Mouse (Mus musculus) hindlimb bud, embryonic 11.5 days (tissue): ENCODE data around the gene Coa3.

ENCODE experiments used
- DNase-seq: peaks from one replicate; pipeline ENCODE4 v3.0.0-alpha.2; 2012; ENCODE audit warnings: low read depth, low spot score; ENCODE audit errors: extremely low spot score

Coa3 gene

DNA sequence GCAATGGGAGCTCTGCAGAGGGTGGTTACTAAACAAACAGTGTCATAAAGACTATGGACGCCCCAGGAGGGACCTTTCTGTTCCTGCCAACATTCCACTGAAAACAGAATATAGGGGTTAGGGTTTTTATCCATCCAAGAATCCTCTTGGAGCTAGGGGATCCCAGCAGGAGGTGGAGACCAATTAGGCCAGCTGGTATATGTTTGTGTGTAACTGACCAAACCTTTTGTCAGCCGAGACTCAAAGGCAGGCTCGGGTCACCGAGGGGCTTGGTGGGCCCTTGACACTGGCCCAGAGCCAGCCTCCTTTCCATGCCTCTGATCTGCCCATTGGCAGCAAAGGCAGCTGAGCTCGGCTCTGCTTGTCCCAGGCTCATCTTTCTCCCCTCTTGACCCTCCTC, 4.0 kb upstream of the Coa3 start:
- no peak for DNase-seq

DNA sequence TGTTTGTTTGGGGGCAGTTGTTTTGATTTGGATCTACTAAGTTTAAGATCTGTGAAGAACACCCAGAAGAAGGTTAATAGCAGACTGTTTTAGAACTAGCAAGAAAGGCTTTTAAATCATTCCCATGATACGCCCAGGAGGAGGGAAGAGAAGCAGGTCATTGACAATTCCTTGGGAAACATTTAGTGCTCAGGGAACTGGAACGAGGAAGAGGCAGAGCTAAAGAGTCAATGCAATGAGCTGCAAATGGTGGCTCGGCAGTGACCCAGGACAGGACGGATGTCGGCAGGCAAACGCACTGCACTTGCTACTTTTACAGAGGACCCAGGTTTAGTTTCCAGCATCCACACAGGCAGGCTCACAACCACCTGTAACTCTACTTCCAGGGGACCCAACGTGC, 1.9 kb upstream of the Coa3 start:
- no peak for DNase-seq

DNA sequence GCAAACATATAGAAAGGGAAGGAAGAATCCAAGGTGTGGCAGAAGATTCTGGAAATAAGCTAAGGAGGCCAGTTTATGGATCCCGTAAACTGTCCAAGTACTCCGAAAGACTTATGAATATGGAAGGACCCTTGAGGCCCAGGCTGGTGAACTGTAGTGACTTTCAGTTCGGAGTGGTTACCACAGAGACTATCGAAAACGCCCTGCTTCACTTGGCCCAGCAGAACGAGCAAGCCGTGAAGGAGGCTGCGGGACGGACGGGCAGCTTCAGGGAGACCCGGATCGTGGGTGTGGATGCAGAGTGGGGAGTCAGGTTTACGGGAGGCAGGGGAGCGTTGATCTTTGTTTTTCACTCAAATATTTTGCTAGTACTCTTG, 267 bp upstream of the Coa3 start:
- DNase-seq = no peak

DNA sequence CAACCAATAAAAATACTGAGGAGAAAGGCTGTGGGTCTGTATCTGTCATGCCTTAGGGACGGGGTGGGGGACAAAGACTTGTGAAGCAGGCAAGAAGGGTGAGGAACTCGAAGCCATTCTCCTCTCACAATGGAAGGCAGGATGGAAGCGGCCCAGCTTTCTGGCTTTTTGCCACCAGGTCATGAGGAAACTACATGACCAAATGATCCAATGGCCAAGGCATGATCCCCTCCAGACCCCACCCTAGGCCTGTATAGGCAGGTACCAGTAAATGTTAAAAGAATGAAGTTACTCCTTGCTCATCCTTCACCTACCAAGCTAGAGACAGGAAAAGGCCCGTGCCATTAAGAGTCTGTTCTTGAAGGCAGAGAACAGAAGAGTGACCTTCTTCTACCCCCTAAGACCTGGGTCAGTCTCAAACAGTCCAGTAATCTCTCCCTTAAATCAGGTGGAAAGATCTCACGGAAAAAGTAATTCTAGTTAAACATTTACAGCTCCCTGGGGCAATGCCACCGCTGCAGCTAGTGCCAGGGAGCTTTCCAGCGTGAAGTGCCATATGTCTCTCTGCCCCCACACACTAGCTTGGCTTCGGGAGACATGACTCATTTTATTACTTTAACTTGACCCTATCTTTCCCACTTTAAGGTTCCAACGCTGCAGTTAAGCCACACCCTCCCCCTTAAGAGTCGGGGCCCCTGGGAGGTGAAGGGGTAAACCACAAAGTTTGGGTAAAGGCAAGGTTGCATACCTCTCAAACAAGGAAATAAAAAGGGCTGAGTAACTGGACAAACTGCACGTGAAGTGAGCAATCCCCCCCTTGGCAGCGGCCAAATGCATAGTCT, 1.3 kb downstream of the Coa3 start:
- DNase-seq = no peak

DNA sequence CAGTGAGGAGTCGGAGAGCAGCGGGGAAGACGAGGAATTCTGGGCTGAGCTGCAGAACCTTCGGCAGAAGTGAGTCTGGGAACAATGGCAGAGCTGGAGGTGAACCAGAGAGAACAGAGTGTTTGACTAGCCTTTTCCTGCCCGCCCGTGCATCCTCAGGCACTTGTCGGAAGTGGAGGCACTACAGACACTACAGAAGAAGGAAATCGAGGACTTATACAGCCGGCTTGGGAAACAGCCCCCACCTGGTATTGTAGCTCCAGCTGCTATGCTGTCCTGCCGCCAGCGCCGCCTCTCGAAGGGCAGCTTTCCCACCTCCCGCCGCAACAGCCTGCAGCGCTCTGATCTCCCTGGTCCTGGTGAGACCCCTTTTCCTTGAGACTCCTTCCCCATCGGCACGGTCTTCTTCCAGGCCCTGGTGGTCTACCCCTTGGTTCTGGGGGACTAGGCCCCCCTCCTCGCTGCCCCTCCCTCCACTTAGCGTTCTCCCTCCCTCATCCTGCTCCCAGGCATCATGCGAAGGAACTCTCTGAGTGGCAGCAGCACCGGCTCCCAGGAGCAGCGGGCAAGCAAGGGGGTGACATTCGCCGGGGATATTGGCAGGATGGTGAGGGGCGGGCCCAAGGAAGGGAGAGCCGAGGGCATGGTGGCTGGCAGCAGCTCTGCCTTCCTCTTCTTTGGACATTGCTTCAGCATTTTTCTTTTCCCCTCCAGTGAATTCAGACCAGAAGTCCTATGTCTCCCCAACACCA, 2.4 kb downstream of the Coa3 start:
- no peak for DNase-seq

DNA sequence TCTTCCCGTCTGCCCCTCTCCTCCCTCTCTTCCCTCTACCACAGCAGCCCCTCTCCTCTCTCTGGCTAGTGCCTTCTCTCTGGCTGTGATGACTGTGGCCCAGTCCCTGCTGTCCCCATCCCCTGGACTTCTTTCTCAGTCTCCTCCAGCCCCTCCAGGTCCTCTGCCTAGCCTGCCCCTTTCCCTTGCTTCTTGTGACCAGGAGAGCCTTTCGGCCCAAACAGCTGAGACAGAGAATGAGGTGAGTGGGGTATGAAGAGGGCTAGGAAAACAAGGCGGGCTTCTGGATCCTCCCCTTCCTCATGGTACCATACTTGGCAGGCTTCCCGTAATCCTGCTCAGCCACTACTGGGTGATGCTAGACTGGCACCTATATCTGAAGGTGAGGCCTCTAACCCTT, 3.6 kb downstream of the Coa3 start:
- DNase-seq = no peak

DNA sequence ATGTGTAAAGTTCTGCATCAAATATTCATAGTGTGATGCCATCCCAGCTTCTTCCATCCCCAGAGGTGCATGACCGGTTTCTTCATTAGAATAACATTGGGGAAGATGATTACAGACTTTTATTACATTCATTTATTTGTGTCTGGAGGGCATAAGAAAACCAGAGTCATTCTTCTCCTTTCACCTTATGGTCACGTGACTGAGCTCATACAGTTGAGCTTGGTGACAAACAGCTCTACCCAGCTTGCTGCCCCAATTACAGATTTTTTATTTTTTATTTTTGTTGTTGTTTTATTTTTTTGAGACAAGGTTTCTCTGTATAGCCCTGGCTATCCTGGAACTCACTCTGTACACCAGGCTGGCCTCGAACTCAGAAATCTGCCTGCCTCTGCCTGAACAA, 6.5 kb downstream of the Coa3 start:
- no peak for DNase-seq

DNA sequence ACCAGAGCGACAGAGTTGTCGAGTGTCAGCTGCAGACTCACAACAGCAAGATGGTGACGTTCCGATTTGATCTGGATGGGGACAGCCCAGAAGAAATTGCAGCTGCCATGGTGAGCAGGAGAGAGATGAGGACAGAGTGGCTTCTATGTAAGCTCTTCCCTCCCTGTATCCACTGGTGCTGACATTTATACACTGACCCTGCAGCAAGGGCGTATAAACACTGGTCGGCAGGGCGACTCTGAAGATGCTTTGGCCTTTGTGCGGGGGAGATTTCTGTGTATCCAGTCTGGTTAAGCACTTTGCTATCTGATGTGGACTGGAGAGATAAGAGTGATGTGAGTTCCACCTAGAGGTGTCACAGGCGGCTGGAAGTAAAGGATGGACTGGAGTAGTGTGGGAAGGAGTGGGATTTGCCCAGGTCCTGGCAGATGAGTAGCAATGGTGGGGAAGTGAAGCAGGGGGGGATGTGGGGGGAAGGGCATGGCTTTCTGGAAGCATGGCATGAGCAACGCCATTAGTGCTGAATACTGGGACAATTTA, 9.3 kb downstream of the Coa3 start:
- no peak for DNase-seq

DNA sequence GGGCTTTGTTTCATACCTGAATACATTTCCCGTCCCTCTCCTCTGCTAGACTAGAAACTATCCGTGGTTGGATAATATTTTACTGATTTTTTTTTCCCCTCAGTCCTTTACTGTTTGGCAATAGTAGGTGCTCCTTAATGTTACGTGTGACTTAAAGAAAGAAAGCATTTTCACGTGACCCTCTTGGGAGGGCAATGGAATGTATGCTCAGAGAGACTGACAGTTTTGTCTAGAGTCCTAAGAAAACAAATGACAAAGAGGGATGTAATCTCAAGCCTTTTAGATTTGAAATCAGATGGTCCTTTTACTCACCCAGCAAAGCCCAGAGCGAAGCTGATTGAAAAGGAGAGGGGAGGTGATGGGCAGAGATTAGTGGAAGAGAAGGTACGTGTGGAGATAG, 13.0 kb downstream of the Coa3 start:
- DNase-seq = no peak

DNA sequence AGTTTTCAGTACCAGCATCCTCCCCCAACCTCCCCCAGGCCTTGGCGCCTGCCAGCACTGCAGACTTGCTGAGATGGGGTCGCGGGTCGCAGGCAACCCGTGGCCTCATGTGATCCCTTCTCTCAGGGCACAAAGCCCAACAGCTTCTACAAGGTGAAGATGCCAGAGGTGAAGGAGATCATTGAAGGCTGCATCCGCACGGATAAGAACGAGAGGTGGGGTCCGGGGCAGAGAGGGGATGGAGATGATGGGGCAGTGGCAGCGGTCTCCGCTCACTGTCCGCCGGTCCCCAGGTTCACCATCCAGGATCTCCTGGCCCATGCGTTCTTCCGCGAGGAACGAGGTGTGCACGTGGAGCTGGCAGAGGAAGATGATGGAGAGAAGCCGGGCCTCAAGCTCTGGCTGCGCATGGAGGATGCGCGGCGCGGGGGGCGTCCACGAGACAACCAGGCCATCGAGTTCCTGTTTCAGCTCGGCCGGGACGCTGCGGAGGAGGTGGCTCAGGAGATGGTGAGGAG, 13.9 kb downstream of the Coa3 start:
- no peak for DNase-seq

DNA sequence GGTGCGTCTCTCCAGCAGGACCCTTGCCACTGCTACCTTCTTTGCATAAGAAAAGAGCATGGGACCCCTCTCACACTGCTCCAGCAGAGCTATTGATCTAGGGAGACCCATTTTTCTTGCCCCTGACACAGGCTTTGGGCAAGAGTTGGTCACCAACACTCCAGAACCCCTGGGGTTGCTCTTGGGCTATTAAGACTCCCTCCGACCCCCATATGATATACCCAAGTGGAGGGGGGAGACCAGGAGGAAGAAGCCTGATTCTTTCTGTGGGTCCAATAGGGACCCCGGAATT, 15.0 kb downstream of the Coa3 start:
- DNase-seq = no peak

DNA sequence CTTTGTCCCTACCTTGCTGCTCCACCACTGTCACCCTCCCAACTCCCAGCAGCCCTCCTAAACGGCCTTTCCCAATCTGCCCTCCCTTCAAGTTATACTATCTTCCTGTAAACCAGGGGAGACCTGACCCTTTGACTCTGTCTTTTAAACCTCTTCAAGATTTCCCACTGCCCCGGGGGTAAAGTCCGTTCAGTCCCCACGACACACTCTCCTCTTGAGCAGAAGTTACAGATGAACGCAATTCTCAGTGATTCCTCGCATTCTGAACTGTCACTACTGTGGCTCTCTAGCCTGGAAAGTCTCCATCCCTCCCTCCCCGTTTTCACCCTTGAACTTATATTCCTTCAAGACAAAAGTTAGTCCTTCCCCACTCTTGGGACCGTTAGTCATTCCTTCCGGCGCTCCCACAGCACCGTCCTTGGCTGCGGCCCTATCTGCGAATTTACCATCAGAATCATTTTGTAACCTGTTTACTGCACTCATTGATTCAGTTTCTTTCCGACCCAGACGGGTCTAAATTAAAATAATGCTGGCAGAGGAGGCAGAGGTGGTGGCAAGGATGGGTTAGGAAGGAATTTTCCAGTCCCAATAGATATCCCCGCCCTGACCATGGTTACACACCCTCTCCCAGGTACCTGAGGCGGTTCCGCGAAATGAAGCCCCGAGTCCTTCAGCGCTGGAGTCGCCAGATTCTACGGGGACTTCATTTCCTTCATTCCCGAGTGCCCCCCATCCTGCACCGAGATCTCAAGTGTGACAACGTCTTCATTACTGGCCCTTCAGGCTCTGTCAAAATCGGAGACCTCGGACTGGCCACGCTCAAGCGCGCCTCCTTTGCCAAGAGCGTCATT, 15.6 kb downstream of the Coa3 start:
- no peak for DNase-seq

DNA sequence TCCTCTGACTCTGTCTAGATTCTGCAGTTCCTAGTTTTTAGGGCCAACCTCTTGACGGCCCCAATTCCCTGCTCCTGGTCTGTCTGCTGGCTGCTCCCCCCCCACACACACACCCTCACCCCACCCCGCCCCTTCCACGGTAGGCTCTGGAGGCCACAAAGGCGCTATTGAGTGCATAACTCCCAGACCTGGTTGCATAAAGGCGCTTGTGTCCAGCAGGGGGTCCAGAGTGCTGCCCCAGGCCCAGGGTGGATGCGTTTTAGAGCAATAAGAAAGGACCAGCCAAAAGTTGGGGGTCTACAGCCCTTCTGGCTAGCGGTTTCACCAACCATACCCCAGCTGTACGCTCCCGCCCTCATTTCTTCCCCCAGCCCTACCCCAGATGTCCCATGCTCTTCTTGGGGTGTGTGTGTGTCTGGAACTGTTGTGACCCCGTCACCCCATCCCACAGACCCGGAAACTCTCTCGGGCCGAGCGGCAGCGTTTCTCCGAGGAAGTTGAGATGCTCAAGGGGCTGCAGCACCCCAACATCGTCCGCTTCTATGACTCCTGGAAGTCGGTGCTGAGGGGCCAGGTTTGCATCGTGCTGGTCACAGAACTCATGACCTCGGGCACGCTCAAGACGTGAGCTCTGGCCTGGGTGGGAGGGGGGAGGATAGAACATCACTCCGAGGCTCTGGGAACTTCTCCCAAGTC, 16.5 kb downstream of the Coa3 start:
- DNase-seq = no peak

DNA sequence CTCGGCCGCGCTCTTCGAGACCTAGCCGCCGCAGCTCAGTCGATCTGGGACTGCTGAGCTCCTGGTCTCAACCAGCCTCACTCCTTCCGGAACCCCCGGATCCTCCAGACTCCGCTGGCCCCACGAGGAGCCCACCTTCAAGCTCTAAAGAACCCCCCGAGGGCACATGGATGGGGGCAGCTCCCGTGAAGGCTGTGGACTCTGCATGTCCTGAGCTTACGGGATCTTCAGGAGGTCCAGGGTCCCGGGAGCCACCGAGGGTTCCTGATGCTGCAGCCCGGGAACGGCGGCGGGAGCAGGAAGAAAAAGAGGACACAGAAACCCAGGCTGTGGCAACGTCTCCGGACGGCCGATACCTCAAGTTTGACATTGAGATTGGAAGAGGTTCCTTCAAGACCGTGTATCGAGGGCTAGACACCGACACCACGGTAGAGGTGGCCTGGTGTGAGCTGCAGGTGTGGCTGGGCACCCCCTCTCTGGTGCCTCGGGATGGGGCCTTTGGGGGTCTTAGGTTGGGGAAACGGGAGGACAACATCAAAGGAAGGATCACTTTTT, 18.0 kb downstream of the Coa3 start:
- no peak for DNase-seq

DNA sequence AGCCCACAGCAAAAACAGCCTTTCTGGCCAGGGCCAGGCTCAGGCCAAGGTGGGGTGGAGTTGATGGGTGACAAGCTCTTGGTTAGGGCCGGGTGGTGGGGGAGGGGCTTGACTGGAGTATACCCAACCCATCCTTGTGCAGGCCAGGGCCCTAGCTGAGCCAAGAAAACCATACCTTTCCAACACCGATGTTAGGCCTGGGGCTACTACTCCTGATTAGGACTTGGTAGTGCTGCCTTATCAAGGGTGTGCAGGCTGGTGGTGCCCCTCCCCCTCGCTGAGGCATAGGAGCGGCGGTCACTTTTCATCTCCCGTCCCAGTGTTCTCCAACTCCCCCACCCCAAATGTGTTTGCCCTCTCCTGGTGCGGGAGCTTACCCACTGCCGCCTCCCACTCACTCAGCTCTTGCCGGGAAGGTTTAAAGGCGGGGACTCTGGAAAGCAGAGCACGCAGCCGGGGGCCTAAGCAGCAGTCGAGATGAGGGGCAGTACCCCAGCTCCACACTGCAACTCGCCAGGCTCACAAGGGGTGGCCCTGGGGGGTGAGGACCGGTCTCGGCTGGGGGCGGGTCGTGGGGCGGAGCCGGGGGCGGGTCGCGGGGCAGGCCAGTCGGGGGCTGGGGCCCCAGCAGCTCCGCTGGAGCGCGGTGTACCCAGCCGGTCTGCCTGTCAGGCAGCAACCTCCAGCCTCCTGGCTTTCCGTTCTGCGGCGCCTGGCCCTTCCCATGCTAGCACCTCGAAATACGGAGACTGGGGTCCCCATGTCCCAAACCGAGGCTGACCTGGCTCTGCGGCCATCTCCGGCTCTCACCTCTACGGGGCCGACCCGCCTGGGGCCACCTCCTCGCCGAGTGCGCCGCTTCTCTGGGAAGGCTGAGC, 18.7 kb downstream of the Coa3 start, which contains the start of gene Wnk4:
Gene Wnk4, plus strand, starts transcription at position 620 of the 878 bp plus-strand sequence.
- DNase-seq = no peak

DNA sequence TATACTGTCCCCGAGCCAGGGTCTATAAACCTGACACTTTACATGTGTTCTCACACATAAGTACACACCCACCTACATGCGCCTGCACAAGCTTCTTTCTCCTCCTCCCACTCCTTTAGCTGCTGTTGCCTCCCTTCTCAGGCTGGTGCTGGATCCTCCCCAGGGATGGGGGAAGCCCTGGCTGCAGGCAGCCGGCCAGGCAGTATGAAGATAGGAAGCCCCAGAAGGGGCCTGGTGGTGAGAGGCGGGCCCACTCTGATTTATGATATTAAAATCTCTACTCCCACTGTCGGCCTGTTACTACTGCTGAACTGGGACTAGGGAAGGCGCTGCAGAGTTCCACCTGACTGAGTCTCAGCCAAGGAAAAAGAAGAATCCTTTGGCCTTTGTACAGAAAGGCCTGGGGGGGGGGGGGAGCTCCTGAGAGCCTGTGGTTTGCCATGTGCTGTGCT, 19.6 kb downstream of the Coa3 start:
- DNase-seq = no peak

DNA sequence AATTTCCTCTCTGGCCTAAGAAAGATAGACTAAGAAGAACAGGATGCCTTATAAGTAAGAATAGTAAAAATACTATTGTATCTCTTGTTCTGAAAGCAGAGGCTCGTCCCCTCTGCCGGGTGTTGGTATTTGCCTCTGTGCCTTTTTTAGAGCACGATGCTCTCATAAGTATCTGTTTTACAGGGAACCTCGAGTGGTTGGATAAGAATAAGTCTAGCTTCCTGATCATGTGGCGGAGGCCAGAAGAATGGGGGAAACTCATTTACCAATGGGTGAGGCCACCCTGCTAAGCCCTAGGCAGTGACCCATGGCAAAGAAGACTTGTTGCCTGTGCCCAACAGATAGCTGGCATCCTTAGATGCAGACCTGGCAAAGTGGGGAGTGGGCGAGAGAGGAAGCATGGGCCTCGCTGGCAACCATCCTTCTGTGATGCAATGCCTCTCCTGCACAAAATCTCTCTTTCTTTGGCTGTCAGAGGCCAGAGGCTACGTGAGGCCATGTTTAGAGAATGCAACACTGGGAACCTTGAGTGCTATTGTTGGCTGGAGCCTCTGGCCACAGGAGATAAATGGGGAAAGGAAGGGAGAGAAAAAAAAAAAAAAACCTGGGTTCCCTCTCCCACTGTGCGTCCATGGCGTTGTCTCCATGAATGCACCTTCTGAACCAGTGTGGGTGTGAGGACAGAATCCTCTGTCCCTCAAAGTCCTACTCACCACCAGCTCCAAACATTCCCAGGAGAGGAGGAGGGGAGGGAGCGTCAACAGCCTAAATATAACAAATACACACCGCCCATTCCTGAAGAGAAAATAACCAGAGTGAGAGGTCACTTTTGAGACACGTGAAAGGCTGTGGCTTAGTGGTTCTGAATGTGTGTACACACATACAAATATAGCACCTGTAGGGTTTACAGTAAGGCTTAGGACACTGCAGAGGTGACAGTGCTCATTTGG, 22.8 kb downstream of the Coa3 start:
- no peak for DNase-seq
